Mouse (Mus musculus): ENCODE data around the gene Il11ra1. TPM values are rescaled to one million over a fixed set of nuclear protein-coding genes. Genes with fewer than 3 reads are reported as not detected.
"Not testable (repeated sequence)": the region's sequence is repeated elsewhere in the genome, so short reads cannot be mapped to it uniquely, and the experiment has no call there.

The Il11ra1 gene
- polyA plus RNA-seq (2016; fragmentation: Nextera tagmentation; extraction: Ambion mirVana): 63.1 and 76.5 TPM in 2 replicates

GRCm38 (mm10) chr4:41699783-41700182 lies at the start of gene Il11ra1:
Il11ra1 (plus strand) TSS chr4:41699989.
- not testable (repeated sequence) for H3K4me2 ChIP-seq (replicated peaks); H3K9ac ChIP-seq (replicated peaks)
- 82% methylated on average over 10 of the region's 10 CpGs for WGBS

GRCm38 (mm10) chr4:41653296-41653695 lies 46.5 kb upstream of the Il11ra1 start:
- Histone ChIP-seq H3K4me2 (replicated peaks) (no peak overlapping the region), H3K27me3 (no peaks in the 10 kb centered on the region), H3K9me3 (no peaks in the 10 kb centered on the region), H3K27ac (replicated peaks) (0 out of 2 replicates have a peak overlapping the region, but pooled peaks have one; percentile 15), H3K9ac (replicated peaks) (no peak overlapping the region), H3K4me1 (peaks cover 17% of the 10 kb centered on the region), H3K36me3 (peaks cover 23% of the 10 kb centered on the region), H3K4me3 (no peak overlapping the region)
- WGBS: 42% methylated on average over 6 of the region's 6 CpGs
- ATAC-seq (ENCODE audit: low FRiP score, low read depth): peak; percentile 38; the same call in 1 of the 2 replicates

More at GRCm38 (mm10) chr4:41699783-41700182, at the start of gene Il11ra1:
- H3K9me3 ChIP-seq; H3K4me1 ChIP-seq; H3K4me3 ChIP-seq; ATAC-seq (ENCODE audit: low FRiP score, low read depth); H3K27ac ChIP-seq (replicated peaks); H3K36me3 ChIP-seq: not testable (repeated sequence)
- peaks cover 14% of the 10 kb centered on the region for H3K27me3 ChIP-seq

GRCm38 (mm10) chr4:41653730-41654129 lies 46.1 kb upstream of the Il11ra1 start:
- 65% methylated on average over 6 of the region's 6 CpGs for WGBS
- no peak overlapping the region for H3K4me3 ChIP-seq
- H3K4me2 ChIP-seq (replicated peaks): no peak overlapping the region
- H3K9me3 ChIP-seq: no peaks in the 10 kb centered on the region
- no peaks in the 10 kb centered on the region for H3K27me3 ChIP-seq
- peak overlapping the region; percentile 15; the same call in 1 of the 2 replicates for H3K27ac ChIP-seq (replicated peaks)
- no peak for ATAC-seq (ENCODE audit: low FRiP score, low read depth)
- peaks cover 16% of the 10 kb centered on the region for H3K4me1 ChIP-seq
- H3K36me3 ChIP-seq: peaks cover 26% of the 10 kb centered on the region
- H3K9ac ChIP-seq (replicated peaks): no peak overlapping the region

GRCm38 (mm10) chr4:41654217-41654616 lies 45.6 kb upstream of the Il11ra1 start:
- Histone ChIP-seq H3K4me2 (replicated peaks) (no peak overlapping the region), H3K27ac (replicated peaks) (no peak overlapping the region; the same call in 1 of the 2 replicates), H3K36me3 (peaks cover 31% of the 10 kb centered on the region), H3K4me3 (no peak overlapping the region), H3K4me1 (peaks cover 20% of the 10 kb centered on the region), H3K27me3 (no peaks in the 10 kb centered on the region), H3K9ac (replicated peaks) (no peak overlapping the region), H3K9me3 (no peaks in the 10 kb centered on the region)
- 10% methylated on average over 7 of the region's 7 CpGs for WGBS
- peak; percentile 38; the same call in 1 of the 2 replicates for ATAC-seq (ENCODE audit: low FRiP score, low read depth)

- H3K4me1 ChIP-seq: peaks cover 33% of the 10 kb centered on the region
- ATAC-seq (ENCODE audit: low FRiP score, low read depth): no peak
- H3K4me3 ChIP-seq: no peak overlapping the region
- H3K4me2 ChIP-seq (replicated peaks): no peak overlapping the region
- no peak overlapping the region for H3K9ac ChIP-seq (replicated peaks)
- WGBS: 94% methylated on average over 2 of the region's 2 CpGs
- 0 out of 2 replicates have a peak, but pooled peaks cover 8% of the 10 kb centered on the region for H3K27me3 ChIP-seq
- no peak overlapping the region for H3K27ac ChIP-seq (replicated peaks)
- peaks cover 37% of the 10 kb centered on the region for H3K36me3 ChIP-seq
- H3K9me3 ChIP-seq: no peaks in the 10 kb centered on the region
Measured at GRCm38 (mm10) chr4:41655525-41655924, 44.3 kb upstream of the Il11ra1 start.

GRCm38 (mm10) chr4:41658566-41659384 lies 41.0 kb upstream of the Il11ra1 start:
- Histone ChIP-seq H3K27ac (replicated peaks) (peak overlapping the region; percentile 30), H3K36me3 (peaks cover 66% of the 10 kb centered on the region), H3K4me3 (no peak overlapping the region), H3K4me1 (peaks cover 61% of the 10 kb centered on the region), H3K4me2 (replicated peaks) (no peak overlapping the region), H3K9ac (replicated peaks) (0 out of 2 replicates have a peak overlapping the region, but pooled peaks have one; percentile 32), H3K27me3 (0 out of 2 replicates have a peak, but pooled peaks cover 8% of the 10 kb centered on the region), H3K9me3 (no peaks in the 10 kb centered on the region)
- WGBS: 25% methylated on average over 21 of the region's 25 CpGs
- ATAC-seq (ENCODE audit: low FRiP score, low read depth): peak; percentile 16; the same call in 1 of the 2 replicates

GRCm38 (mm10) chr4:41659556-41659955 lies 40.2 kb upstream of the Il11ra1 start:
- ATAC-seq (ENCODE audit: low FRiP score, low read depth): no peak
- no peaks in the 10 kb centered on the region for H3K9me3 ChIP-seq
- no peak overlapping the region for H3K4me2 ChIP-seq (replicated peaks)
- no peak overlapping the region for H3K4me3 ChIP-seq
- whole genome bisulfite sequencing: 60% methylated on average over 12 of the region's 13 CpGs
- H3K27me3 ChIP-seq: 0 out of 2 replicates have a peak, but pooled peaks cover 8% of the 10 kb centered on the region
- peak overlapping the region; percentile 46 for H3K9ac ChIP-seq (replicated peaks)
- peak overlapping the region; percentile 42; the same call in 1 of the 2 replicates for H3K27ac ChIP-seq (replicated peaks)
- peaks cover 62% of the 10 kb centered on the region for H3K4me1 ChIP-seq
- H3K36me3 ChIP-seq: peaks cover 74% of the 10 kb centered on the region

GRCm38 (mm10) chr4:41660851-41661430 lies 38.8 kb upstream of the Il11ra1 start:
- H3K4me3 ChIP-seq: no peak overlapping the region
- 0 out of 2 replicates have a peak, but pooled peaks cover 8% of the 10 kb centered on the region for H3K27me3 ChIP-seq
- peaks cover 81% of the 10 kb centered on the region for H3K36me3 ChIP-seq
- H3K4me1 ChIP-seq: peaks cover 75% of the 10 kb centered on the region
- H3K9me3 ChIP-seq: no peaks in the 10 kb centered on the region
- H3K9ac ChIP-seq (replicated peaks): no peak overlapping the region
- H3K27ac ChIP-seq (replicated peaks): peak overlapping the region; percentile 66
- no peak overlapping the region for H3K4me2 ChIP-seq (replicated peaks)
- ATAC-seq (ENCODE audit: low FRiP score, low read depth): peak; percentile 42
- 27% methylated on average over 11 of the region's 11 CpGs for WGBS

- Histone ChIP-seq H3K27ac (replicated peaks) (no peak overlapping the region), H3K4me1 (peaks cover 83% of the 10 kb centered on the region), H3K36me3 (peaks cover 81% of the 10 kb centered on the region), H3K9me3 (no peaks in the 10 kb centered on the region), H3K4me2 (replicated peaks) (no peak overlapping the region), H3K4me3 (no peak overlapping the region), H3K9ac (replicated peaks) (no peak overlapping the region), H3K27me3 (0 out of 2 replicates have a peak, but pooled peaks cover 8% of the 10 kb centered on the region)
- 89% methylated on average over 11 of the region's 11 CpGs for WGBS
- no peak for ATAC-seq (ENCODE audit: low FRiP score, low read depth)
Measured at GRCm38 (mm10) chr4:41662723-41663122, 37.1 kb upstream of the Il11ra1 start.

- H3K4me3 ChIP-seq: no peak overlapping the region
- peaks cover 80% of the 10 kb centered on the region for H3K36me3 ChIP-seq
- H3K27ac ChIP-seq (replicated peaks): 0 out of 2 replicates have a peak overlapping the region, but pooled peaks have one; percentile 1
- 0 out of 2 replicates have a peak overlapping the region, but pooled peaks have one; percentile 0 for H3K9ac ChIP-seq (replicated peaks)
- H3K9me3 ChIP-seq: no peaks in the 10 kb centered on the region
- no peak overlapping the region for H3K4me2 ChIP-seq (replicated peaks)
- ATAC-seq (ENCODE audit: low FRiP score, low read depth): no peak
- WGBS: 63% methylated on average over 9 of the region's 9 CpGs
- peaks cover 77% of the 10 kb centered on the region for H3K4me1 ChIP-seq
- H3K27me3 ChIP-seq: 0 out of 2 replicates have a peak, but pooled peaks cover 8% of the 10 kb centered on the region
Measured at GRCm38 (mm10) chr4:41663614-41664013, 36.2 kb upstream of the Il11ra1 start.

GRCm38 (mm10) chr4:41664533-41664932 lies 35.3 kb upstream of the Il11ra1 start:
- Histone ChIP-seq H3K4me1 (peaks cover 68% of the 10 kb centered on the region), H3K36me3 (peaks cover 76% of the 10 kb centered on the region), H3K27ac (replicated peaks) (peak overlapping the region; percentile 58), H3K4me2 (replicated peaks) (no peak overlapping the region), H3K27me3 (0 out of 2 replicates have a peak, but pooled peaks cover 5% of the 10 kb centered on the region), H3K4me3 (no peak overlapping the region), H3K9me3 (no peaks in the 10 kb centered on the region), H3K9ac (replicated peaks) (0 out of 2 replicates have a peak overlapping the region, but pooled peaks have one; percentile 34)
- no peak for ATAC-seq (ENCODE audit: low FRiP score, low read depth)
- WGBS: 60% methylated on average over 7 of the region's 7 CpGs
